Mouse (Mus musculus): ENCODE data around the gene Cs.

GRCm38 (mm10) chr10:128369218-128369543, 31.6 kb downstream of the Cs start:
- no peak for TF ChIP-seq CTCF (IDR thresholded peaks at IDR 0.05)
- no peak; the same call in 1 of the 2 replicates for TF ChIP-seq POLR2A (IDR thresholded peaks at IDR 0.05; ENCODE audit: insufficient read depth, low read depth, low read length)
